Mouse (Mus musculus): ENCODE measurements around the gene Ivd.

- no peak for TF ChIP-seq CTCF (IDR thresholded peaks at IDR 0.05; ENCODE audit: low read depth)
- no peak for TF ChIP-seq EP300 (IDR thresholded peaks at IDR 0.05; ENCODE audit: low read depth)
Measured at GRCm38 (mm10) chr2:118822800-118823199, 39.0 kb upstream of the Ivd start.

Data from liver, embryonic 14.5 days (tissue).